Mouse (Mus musculus) small intestine, adult 2 months (tissue): ENCODE results near the gene Tmem167b.
A peak's percentile ranks its signal among the peaks of the same experiment; 100 is the strongest.

Experiments used
- CTCF ChIP-seq: fragments of 200-500 bp; IDR thresholded peaks from 2 replicates; pipeline ENCODE4 v1.5.1; 2012; ENCODE audit warnings: low read depth, mild to moderate bottlenecking, control low read depth, inconsistent platforms, low read length, moderate library complexity, mixed read lengths; ENCODE audit not compliant: insufficient replicate concordance, insufficient read length; ENCODE audit errors: extremely low read depth
- POLR2A ChIP-seq: fragments of 200-500 bp; IDR thresholded peaks from 2 replicates; pipeline ENCODE4 v1.6.1; 2012; ENCODE audit warnings: low read depth, mild to moderate bottlenecking, control low read depth, inconsistent platforms, low read length, moderate library complexity

- peak; percentile 100 for TF ChIP-seq POLR2A
- no peak for TF ChIP-seq CTCF
Measured at GRCm38 (mm10) chr3:108571443-108572294, 9.4 kb upstream of the Tmem167b start, which contains the start of gene Taf13.
